Mouse (Mus musculus) retina, embryonic 14.5 days (tissue): Measurements from ENCODE around the gene Fuca2.
"Not testable (repeated sequence)": the region's sequence is repeated elsewhere in the genome, so short reads cannot be mapped to it uniquely, and the experiment has no call there.

ENCODE experiments used
- DNase-seq: peaks from one replicate; pipeline ENCODE4 v3.0.0-alpha.2; 2015; ENCODE audit warnings: low spot score

Gene Fuca2

GRCm38 (mm10) chr10:13499331-13499730 lies at the start of gene Fuca2:
Fuca2 (plus strand) TSS chr10:13499540.
- no peak for DNase-seq

- no peak for DNase-seq
These were observed 47.7 kb upstream of the Fuca2 start for GRCm38 (mm10) chr10:13451640-13452039.

GRCm38 (mm10) chr10:13453200-13453990 lies 45.9 kb upstream of the Fuca2 start:
- no peak for DNase-seq

GRCm38 (mm10) chr10:13464295-13464694 lies 35.0 kb upstream of the Fuca2 start:
- DNase-seq: not testable (repeated sequence)

- DNase-seq: no peak
These were observed 32.4 kb upstream of the Fuca2 start for GRCm38 (mm10) chr10:13466925-13467324.

GRCm38 (mm10) chr10:13468025-13468529 lies 31.3 kb upstream of the Fuca2 start:
- not testable (repeated sequence) for DNase-seq

- no peak for DNase-seq
These were observed 29.1 kb upstream of the Fuca2 start for GRCm38 (mm10) chr10:13470236-13470635.

GRCm38 (mm10) chr10:13473287-13473832 lies 26.0 kb upstream of the Fuca2 start:
- DNase-seq: no peak

GRCm38 (mm10) chr10:13473833-13474567 lies 25.3 kb upstream of the Fuca2 start, which contains the start of gene Phactr2:
Phactr2 (minus strand) TSS chr10:13474412.
- DNase-seq: peak; percentile 66

- no peak for DNase-seq
These were observed 24.8 kb upstream of the Fuca2 start for GRCm38 (mm10) chr10:13474568-13474955.

GRCm38 (mm10) chr10:13475121-13475520 lies 24.2 kb upstream of the Fuca2 start:
- DNase-seq: peak; percentile 41

GRCm38 (mm10) chr10:13479341-13479740 lies 20.0 kb upstream of the Fuca2 start:
- DNase-seq: no peak

GRCm38 (mm10) chr10:13485958-13486357 lies 13.4 kb upstream of the Fuca2 start:
- no peak for DNase-seq

- no peak for DNase-seq
These were observed 9.7 kb upstream of the Fuca2 start for GRCm38 (mm10) chr10:13489671-13490070.

- no peak for DNase-seq
These were observed 5.2 kb upstream of the Fuca2 start for GRCm38 (mm10) chr10:13493978-13494686.

GRCm38 (mm10) chr10:13496315-13496714 lies 3.0 kb upstream of the Fuca2 start:
- no peak for DNase-seq

- DNase-seq: no peak
These were observed 1.1 kb downstream of the Fuca2 start for GRCm38 (mm10) chr10:13500473-13500872.

- DNase-seq: peak; percentile 92
These were observed 1.7 kb downstream of the Fuca2 start for GRCm38 (mm10) chr10:13500938-13501496.

- DNase-seq: not testable (repeated sequence)
These were observed 2.2 kb downstream of the Fuca2 start for GRCm38 (mm10) chr10:13501533-13501932.

- no peak for DNase-seq
These were observed 3.0 kb downstream of the Fuca2 start for GRCm38 (mm10) chr10:13502371-13502770.

GRCm38 (mm10) chr10:13521857-13522256 lies 22.5 kb downstream of the Fuca2 start:
- DNase-seq: no peak

GRCm38 (mm10) chr10:13528155-13528554 lies 28.8 kb downstream of the Fuca2 start:
- no peak for DNase-seq
